Mouse (Mus musculus): ENCODE measurements around the gene Rxrg. TPM values are rescaled to one million over a fixed set of nuclear protein-coding genes. Genes with fewer than 3 reads are reported as not detected.

The Rxrg gene
- polyA plus RNA-seq (2015; fragmentation: Nextera tagmentation; extraction: Ambion mirVana): 1.5 and 2.6 TPM in 2 replicates

- H3K36me3 ChIP-seq (ENCODE audit: control insufficient read depth, insufficient read depth, low read length): no peaks in the 10 kb centered on the region
- H3K9me3 ChIP-seq (replicated peaks; ENCODE audit: control insufficient read depth, low read length): no peaks in the 10 kb centered on the region
- H3K4me2 ChIP-seq (ENCODE audit: low read depth, low read length): peak within 1 kb of the TSS; percentile 78
- 2% methylated on average over 40 of the region's 40 CpGs for WGBS
- H3K27ac ChIP-seq (ENCODE audit: low read length): no peak within 1 kb of the TSS
- peaks cover 8% of the 10 kb centered on the region; the same call in 1 of the 2 replicates for H3K4me1 ChIP-seq (ENCODE audit: control insufficient read depth, insufficient read depth, low read length)
- ATAC-seq (ENCODE audit: insufficient read depth, low FRiP score): peak; percentile 87
- H3K27me3 ChIP-seq (ENCODE audit: control insufficient read depth, insufficient read depth, low read length): peaks cover 20% of the 10 kb centered on the region
- H3K9ac ChIP-seq (ENCODE audit: low read length): peak within 1 kb of the TSS; percentile 59
- H3K4me3 ChIP-seq (replicated peaks; ENCODE audit: low read length): peak within 1 kb of the TSS; percentile 45
These were observed at the start of gene Rxrg for GRCm38 (mm10) chr1:167598255-167599081. Gene Rxrg (plus strand): TSS chr1:167598384.

DNA sequence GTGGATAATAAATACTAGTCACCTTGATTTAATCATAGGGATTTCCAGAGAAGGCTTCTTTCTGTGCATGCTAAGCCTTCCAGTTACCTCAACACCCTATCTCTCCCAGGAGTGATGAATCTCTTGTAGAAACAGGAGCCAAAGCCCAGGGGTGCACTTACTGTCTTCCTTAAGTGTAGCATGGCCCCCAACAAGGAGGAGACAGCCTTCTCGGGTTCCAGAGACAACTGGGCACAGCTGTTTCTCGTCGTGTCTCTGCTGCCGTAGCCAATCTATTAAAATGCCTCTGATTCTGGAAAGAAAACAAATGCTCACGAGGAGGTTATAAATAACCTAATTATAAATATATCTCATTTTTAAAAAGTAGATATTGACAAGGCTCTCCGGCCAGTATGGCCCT, 48.9 kb upstream of the Rxrg start:
- H3K9ac ChIP-seq (ENCODE audit: low read length): no peak overlapping the region
- no peak overlapping the region for H3K4me2 ChIP-seq (ENCODE audit: low read depth, low read length)
- peaks cover 11% of the 10 kb centered on the region for H3K4me1 ChIP-seq (ENCODE audit: control insufficient read depth, insufficient read depth, low read length)
- no peak overlapping the region for H3K4me3 ChIP-seq (replicated peaks; ENCODE audit: low read length)
- H3K36me3 ChIP-seq (ENCODE audit: control insufficient read depth, insufficient read depth, low read length): no peaks in the 10 kb centered on the region
- no peak for ATAC-seq (ENCODE audit: insufficient read depth, low FRiP score)
- H3K9me3 ChIP-seq (replicated peaks; ENCODE audit: control insufficient read depth, low read length): no peaks in the 10 kb centered on the region
- H3K27ac ChIP-seq (ENCODE audit: low read length): no peak overlapping the region
- 40% methylated on average over 6 of the region's 6 CpGs for WGBS
- no peaks in the 10 kb centered on the region for H3K27me3 ChIP-seq (ENCODE audit: control insufficient read depth, insufficient read depth, low read length)

DNA sequence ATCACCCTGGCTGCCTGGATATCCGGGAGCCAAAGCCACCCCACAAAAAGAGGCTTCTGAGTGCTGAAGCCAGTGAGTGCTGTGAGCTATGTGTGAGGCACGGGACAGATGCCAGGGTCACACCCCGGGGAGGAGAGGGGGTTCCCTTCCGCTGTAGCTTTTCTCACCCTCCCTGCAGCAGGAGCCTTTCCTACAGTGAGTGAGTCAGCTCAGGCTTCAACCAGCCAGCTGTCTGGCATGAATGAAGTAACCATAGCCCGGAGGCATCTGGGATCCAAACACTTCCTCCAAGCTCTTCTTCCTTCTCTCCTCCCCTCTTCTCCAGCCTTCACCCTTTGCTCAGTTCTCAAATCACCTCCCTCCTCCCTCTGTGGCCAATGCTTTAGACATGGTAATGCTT, 46.6 kb upstream of the Rxrg start:
- peak; percentile 64 for ATAC-seq (ENCODE audit: insufficient read depth, low FRiP score)

DNA sequence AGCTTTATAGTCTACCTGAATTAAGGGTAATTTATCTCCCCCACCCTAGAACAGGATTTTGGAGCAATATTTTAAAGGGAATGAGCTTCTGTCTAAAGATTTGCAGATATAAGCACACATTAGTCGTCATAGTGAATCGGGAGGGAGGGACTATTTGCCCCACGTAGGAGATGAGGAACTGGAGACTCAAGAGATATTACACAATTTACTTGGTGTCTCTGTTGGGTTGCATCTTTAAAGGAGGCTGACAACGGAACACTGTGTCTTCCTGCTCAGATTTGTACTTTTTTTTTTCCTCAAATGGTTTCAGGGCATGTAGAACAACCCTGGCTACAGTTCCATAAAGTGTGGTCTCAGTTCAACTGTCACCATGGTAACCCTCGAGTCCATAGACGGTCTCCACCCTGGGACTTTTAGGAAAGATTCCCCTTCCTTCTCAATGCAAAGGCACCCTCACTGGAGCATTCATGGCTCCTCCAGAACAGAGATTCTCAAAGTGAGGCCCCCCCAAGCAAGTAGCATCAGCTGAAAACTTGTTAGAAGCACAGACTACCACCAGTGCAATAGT, 44.1 kb upstream of the Rxrg start:
- Histone ChIP-seq H3K27ac (ENCODE audit: low read length) (no peak overlapping the region), H3K4me1 (ENCODE audit: control insufficient read depth, insufficient read depth, low read length) (peaks cover 11% of the 10 kb centered on the region), H3K27me3 (ENCODE audit: control insufficient read depth, insufficient read depth, low read length) (no peaks in the 10 kb centered on the region), H3K9me3 (replicated peaks; ENCODE audit: control insufficient read depth, low read length) (no peaks in the 10 kb centered on the region), H3K36me3 (ENCODE audit: control insufficient read depth, insufficient read depth, low read length) (no peaks in the 10 kb centered on the region), H3K9ac (ENCODE audit: low read length) (no peak overlapping the region), H3K4me2 (ENCODE audit: low read depth, low read length) (no peak overlapping the region), H3K4me3 (replicated peaks; ENCODE audit: low read length) (no peak overlapping the region)
- no peak for ATAC-seq (ENCODE audit: insufficient read depth, low FRiP score)
- WGBS: 55% methylated on average over 6 of the region's 6 CpGs

More for the DNA sequence above, 46.6 kb upstream of the Rxrg start:
- Histone ChIP-seq H3K4me1 (ENCODE audit: control insufficient read depth, insufficient read depth, low read length) (peaks cover 11% of the 10 kb centered on the region), H3K36me3 (ENCODE audit: control insufficient read depth, insufficient read depth, low read length) (no peaks in the 10 kb centered on the region), H3K27me3 (ENCODE audit: control insufficient read depth, insufficient read depth, low read length) (no peaks in the 10 kb centered on the region), H3K27ac (ENCODE audit: low read length) (no peak overlapping the region), H3K9ac (ENCODE audit: low read length) (no peak overlapping the region; the same call in 1 of the 2 replicates), H3K4me3 (replicated peaks; ENCODE audit: low read length) (no peak overlapping the region), H3K9me3 (replicated peaks; ENCODE audit: control insufficient read depth, low read length) (no peaks in the 10 kb centered on the region), H3K4me2 (ENCODE audit: low read depth, low read length) (no peak overlapping the region)
- 13% methylated on average over 5 of the region's 5 CpGs for WGBS

DNA sequence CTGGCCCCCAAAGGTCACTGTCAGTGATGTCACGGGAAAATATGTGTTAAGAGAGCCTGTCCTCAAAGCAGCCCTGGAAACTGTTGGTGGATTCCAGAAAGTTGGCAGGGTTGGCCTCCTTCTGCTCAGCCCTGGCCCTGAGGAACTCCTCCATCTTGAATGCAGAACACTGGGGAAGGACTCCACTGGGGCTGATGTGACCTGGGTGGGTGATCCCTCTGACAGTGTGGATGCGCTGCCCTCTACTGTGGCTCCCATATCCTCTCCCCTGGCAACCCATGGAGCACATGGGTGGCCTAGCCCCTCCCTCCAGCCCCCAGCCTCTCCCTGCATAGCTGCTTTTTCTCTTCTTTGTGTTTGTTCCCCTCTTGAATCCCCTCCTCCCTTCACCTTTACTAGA, 31.6 kb upstream of the Rxrg start:
- 73% methylated on average over 2 of the region's 2 CpGs for WGBS
- no peak for ATAC-seq (ENCODE audit: insufficient read depth, low FRiP score)
- Histone ChIP-seq H3K27ac (ENCODE audit: low read length) (no peak overlapping the region), H3K36me3 (ENCODE audit: control insufficient read depth, insufficient read depth, low read length) (no peaks in the 10 kb centered on the region), H3K4me3 (replicated peaks; ENCODE audit: low read length) (no peak overlapping the region), H3K9ac (ENCODE audit: low read length) (no peak overlapping the region), H3K4me2 (ENCODE audit: low read depth, low read length) (no peak overlapping the region), H3K9me3 (replicated peaks; ENCODE audit: control insufficient read depth, low read length) (no peaks in the 10 kb centered on the region), H3K27me3 (ENCODE audit: control insufficient read depth, insufficient read depth, low read length) (no peaks in the 10 kb centered on the region), H3K4me1 (ENCODE audit: control insufficient read depth, insufficient read depth, low read length) (no peaks in the 10 kb centered on the region)

DNA sequence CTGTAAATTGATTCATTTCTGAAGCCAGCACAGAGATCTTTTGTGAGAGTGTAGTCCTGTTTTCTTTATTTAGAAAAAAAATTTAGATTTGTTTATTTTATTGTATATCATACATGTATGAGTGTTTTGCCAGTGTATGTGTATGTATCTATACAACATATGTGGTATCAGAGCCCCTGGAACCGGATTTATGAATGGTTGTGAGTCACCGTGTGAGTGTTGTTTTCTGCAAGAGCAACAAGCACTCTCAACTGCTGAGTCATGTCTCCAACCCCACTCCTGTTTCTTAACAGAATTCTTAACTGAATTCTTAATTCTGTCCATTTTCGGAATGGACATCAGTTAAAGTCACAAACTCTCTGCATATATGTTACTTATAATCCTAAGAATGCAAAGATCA, 19.1 kb upstream of the Rxrg start:
- Histone ChIP-seq H3K36me3 (ENCODE audit: control insufficient read depth, insufficient read depth, low read length) (no peaks in the 10 kb centered on the region), H3K27ac (ENCODE audit: low read length) (no peak overlapping the region), H3K4me2 (ENCODE audit: low read depth, low read length) (no peak overlapping the region), H3K27me3 (ENCODE audit: control insufficient read depth, insufficient read depth, low read length) (no peaks in the 10 kb centered on the region), H3K9ac (ENCODE audit: low read length) (no peak overlapping the region), H3K4me3 (replicated peaks; ENCODE audit: low read length) (no peak overlapping the region), H3K4me1 (ENCODE audit: control insufficient read depth, insufficient read depth, low read length) (no peaks in the 10 kb centered on the region), H3K9me3 (replicated peaks; ENCODE audit: control insufficient read depth, low read length) (no peaks in the 10 kb centered on the region)
- WGBS: 78% methylated on average over 3 of the region's 3 CpGs
- no peak for ATAC-seq (ENCODE audit: insufficient read depth, low FRiP score)

GRCm38 (mm10) chr1:167583195-167583594, 15.0 kb upstream of the Rxrg start:
- Histone ChIP-seq H3K27ac (ENCODE audit: low read length) (no peak overlapping the region), H3K27me3 (ENCODE audit: control insufficient read depth, insufficient read depth, low read length) (no peaks in the 10 kb centered on the region), H3K9me3 (replicated peaks; ENCODE audit: control insufficient read depth, low read length) (no peaks in the 10 kb centered on the region), H3K4me3 (replicated peaks; ENCODE audit: low read length) (no peak overlapping the region), H3K9ac (ENCODE audit: low read length) (no peak overlapping the region), H3K36me3 (ENCODE audit: control insufficient read depth, insufficient read depth, low read length) (no peaks in the 10 kb centered on the region), H3K4me2 (ENCODE audit: low read depth, low read length) (no peak overlapping the region), H3K4me1 (ENCODE audit: control insufficient read depth, insufficient read depth, low read length) (no peaks in the 10 kb centered on the region)
- 56% methylated on average over 6 of the region's 6 CpGs for WGBS
- ATAC-seq (ENCODE audit: insufficient read depth, low FRiP score): no peak

DNA sequence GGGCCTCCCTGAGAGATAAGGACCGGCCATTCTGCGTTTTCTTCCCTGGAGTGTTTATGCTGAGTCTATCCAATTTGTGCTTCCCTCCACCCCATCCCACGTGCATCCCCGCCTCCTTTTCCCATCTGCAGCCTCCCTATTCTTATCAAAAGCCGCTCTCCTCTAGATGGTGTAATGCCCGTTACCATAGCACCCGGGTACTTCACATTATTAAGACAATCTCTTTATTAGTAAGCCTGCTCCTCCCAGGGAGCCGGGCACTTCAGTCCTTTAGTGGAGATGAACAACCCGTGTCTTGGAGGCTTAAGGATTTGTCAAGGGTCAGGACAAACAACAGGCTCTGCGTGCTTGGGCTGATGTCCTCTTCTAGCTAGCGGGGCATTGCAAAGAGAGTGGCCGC, 14.3 kb upstream of the Rxrg start:
- no peaks in the 10 kb centered on the region for H3K36me3 ChIP-seq (ENCODE audit: control insufficient read depth, insufficient read depth, low read length)
- no peaks in the 10 kb centered on the region for H3K27me3 ChIP-seq (ENCODE audit: control insufficient read depth, insufficient read depth, low read length)
- WGBS: 59% methylated on average over 12 of the region's 12 CpGs
- no peak for ATAC-seq (ENCODE audit: insufficient read depth, low FRiP score)
- H3K4me1 ChIP-seq (ENCODE audit: control insufficient read depth, insufficient read depth, low read length): no peaks in the 10 kb centered on the region
- H3K9ac ChIP-seq (ENCODE audit: low read length): no peak overlapping the region
- H3K4me2 ChIP-seq (ENCODE audit: low read depth, low read length): no peak overlapping the region
- no peak overlapping the region for H3K27ac ChIP-seq (ENCODE audit: low read length)
- no peaks in the 10 kb centered on the region for H3K9me3 ChIP-seq (replicated peaks; ENCODE audit: control insufficient read depth, low read length)
- H3K4me3 ChIP-seq (replicated peaks; ENCODE audit: low read length): no peak overlapping the region

DNA sequence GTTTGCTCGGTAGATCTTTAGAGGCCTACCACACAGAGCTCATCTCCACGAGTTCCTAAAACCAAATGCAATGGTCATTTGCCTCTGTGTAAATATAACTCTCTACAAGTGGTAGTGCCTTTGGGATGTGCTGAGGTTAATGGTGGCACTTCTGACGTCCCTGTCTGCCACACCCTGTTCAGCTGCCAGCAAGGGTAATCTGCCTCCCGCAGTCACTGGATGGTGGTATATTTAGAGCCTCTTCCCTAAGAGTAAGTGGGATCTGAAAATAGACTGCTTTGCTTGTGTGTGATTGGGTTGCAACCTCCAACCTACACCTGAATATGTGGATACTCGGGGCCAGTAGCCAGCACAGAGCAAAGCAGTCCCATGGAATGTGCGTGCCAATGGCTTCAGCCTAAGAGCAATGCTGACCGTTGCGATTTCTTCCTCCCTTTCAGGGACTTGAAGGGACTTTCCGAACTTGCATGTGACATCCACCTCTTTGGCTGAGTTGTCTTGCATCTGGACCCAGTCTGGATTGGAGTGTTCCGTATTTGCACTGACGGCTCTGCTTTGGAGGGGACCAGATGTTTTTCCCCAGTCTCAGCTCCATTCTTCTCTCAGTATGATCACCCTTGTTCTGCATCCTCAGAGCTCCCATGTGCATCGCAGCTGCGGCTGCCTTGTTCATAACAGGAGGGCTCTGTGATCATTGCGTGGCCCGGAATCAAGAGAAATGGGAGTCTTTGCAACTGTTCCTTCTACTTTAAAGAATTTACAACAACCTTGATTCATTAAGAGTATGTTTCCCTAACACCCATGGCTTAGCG, 9.2 kb upstream of the Rxrg start:
- Histone ChIP-seq H3K4me2 (ENCODE audit: low read depth, low read length) (no peak overlapping the region), H3K36me3 (ENCODE audit: control insufficient read depth, insufficient read depth, low read length) (no peaks in the 10 kb centered on the region), H3K4me1 (ENCODE audit: control insufficient read depth, insufficient read depth, low read length) (no peaks in the 10 kb centered on the region), H3K27me3 (ENCODE audit: control insufficient read depth, insufficient read depth, low read length) (no peaks in the 10 kb centered on the region), H3K27ac (ENCODE audit: low read length) (no peak overlapping the region), H3K9ac (ENCODE audit: low read length) (no peak overlapping the region), H3K9me3 (replicated peaks; ENCODE audit: control insufficient read depth, low read length) (no peaks in the 10 kb centered on the region), H3K4me3 (replicated peaks; ENCODE audit: low read length) (no peak overlapping the region)
- 81% methylated on average over 16 of the region's 16 CpGs for WGBS
- ATAC-seq (ENCODE audit: insufficient read depth, low FRiP score): no peak

Data from stomach, embryonic 16.5 days (tissue).